Mouse (Mus musculus) midbrain, postnatal 0 days (tissue): ENCODE results near the gene Dhrs13. TPM values are rescaled to one million over a fixed set of nuclear protein-coding genes. Genes with fewer than 3 reads are reported as not detected.

ENCODE experiments used
- ATAC-seq: fragments of 200-750 bp; cut with Nextera tagmentation; 2 replicates; pipeline ENCODE4 v1.8.0; 2017; ENCODE audit warnings: moderate number of reproducible peaks, mild to moderate bottlenecking, moderate TSS enrichment, moderate library complexity; ENCODE audit not compliant: low FRiP score
- DNase-seq: peaks from one replicate; pipeline ENCODE4 v3.0.0-alpha.2; 2015; ENCODE audit warnings: low spot score
- H3K27ac ChIP-seq: fragments of 300-500 bp; sonication (generic); 2 replicates; pipeline ENCODE4 v1.5.1; 2014; ENCODE audit warnings: low read depth, mild to moderate bottlenecking, low read length, mixed read lengths
- H3K27me3 ChIP-seq: fragments of 300-500 bp; sonication (generic); 2 replicates; pipeline ENCODE4 v1.6.1; 2014; ENCODE audit warnings: low read length, control low read depth, mixed read lengths; ENCODE audit not compliant: insufficient read depth
- H3K36me3 ChIP-seq: fragments of 300-500 bp; sonication (generic); 2 replicates; pipeline ENCODE4 v1.6.1; 2014; ENCODE audit warnings: low read length, control low read depth, mixed read lengths; ENCODE audit not compliant: insufficient read depth
- H3K4me1 ChIP-seq: fragments of 300-500 bp; sonication (generic); 2 replicates; pipeline ENCODE4 v1.6.1; 2014; ENCODE audit warnings: mild to moderate bottlenecking, control low read depth, antibody characterized with exemption, low read length, mixed read lengths; ENCODE audit not compliant: insufficient read depth
- H3K4me2 ChIP-seq: fragments of 300-500 bp; sonication (generic); 2 replicates; pipeline ENCODE4 v1.6.1; 2014; ENCODE audit warnings: low read depth, mild to moderate bottlenecking, low read length, mixed read lengths; ENCODE audit not compliant: poor library complexity, severe bottlenecking
- H3K4me3 ChIP-seq: fragments of 300-500 bp; sonication (generic); 2 replicates; pipeline ENCODE4 v1.5.1; 2014; ENCODE audit warnings: low read depth, mild to moderate bottlenecking, low read length, moderate library complexity
- H3K9ac ChIP-seq: fragments of 300-500 bp; sonication (generic); replicated peaks from 2 replicates; pipeline ENCODE4 v1.6.1; 2014; ENCODE audit warnings: mild to moderate bottlenecking, low read length, moderate library complexity, mixed read lengths; ENCODE audit not compliant: poor library complexity, severe bottlenecking
- H3K9me3 ChIP-seq: fragments of 300-500 bp; sonication (generic); 2 replicates; pipeline ENCODE4 v1.6.1; 2016; ENCODE audit warnings: low read length, control low read depth
- CTCF ChIP-seq: IDR thresholded peaks from 2 replicates; pipeline ENCODE4 v1.5.1; 2016; ENCODE audit warnings: antibody characterized with exemption, mild to moderate bottlenecking
- WGBS: fragments of 180-500 bp; shearing (Covaris S2); extraction: QIAGEN DNeasy Blood & Tissue Kit; methylation state at CpG from one replicate; pipeline ENCODE4 v1.1.7; 2014; 5-methylcytosine and 5-hydroxymethylcytosine counted together
- microRNA counts: library from miRNA; unstranded; fragments of <30 nt; microRNA quantifications from one replicate; lab custom pipeline; 2015
- microRNA-seq: library from miRNA; unstranded; fragments of <30 nt; microRNA quantifications from one replicate; pipeline ENCODE4, GENCODE M21; 2016; ENCODE audit warnings: borderline number of aligned reads
- polyA plus RNA-seq: library from polyadenylated mRNA; unstranded; fragments of >200 nt; fragmentation: Nextera tagmentation; extraction: Ambion mirVana; gene quantifications from 2 replicates; pipeline ENCODE4 v1.2.1, GENCODE M21; 2015
- total RNA-seq: library from RNA; depleted of rRNA; stranded (reverse); fragments of >200 nt; gene quantifications from 2 replicates; pipeline ENCODE4 v1.2.3, GENCODE M21; 2014; rRNA removed

Dhrs13 gene
- total and polyA plus RNA-seq, 2 experiments from 2014 or later, result 61.9 to 69.3 TPM

DNA sequence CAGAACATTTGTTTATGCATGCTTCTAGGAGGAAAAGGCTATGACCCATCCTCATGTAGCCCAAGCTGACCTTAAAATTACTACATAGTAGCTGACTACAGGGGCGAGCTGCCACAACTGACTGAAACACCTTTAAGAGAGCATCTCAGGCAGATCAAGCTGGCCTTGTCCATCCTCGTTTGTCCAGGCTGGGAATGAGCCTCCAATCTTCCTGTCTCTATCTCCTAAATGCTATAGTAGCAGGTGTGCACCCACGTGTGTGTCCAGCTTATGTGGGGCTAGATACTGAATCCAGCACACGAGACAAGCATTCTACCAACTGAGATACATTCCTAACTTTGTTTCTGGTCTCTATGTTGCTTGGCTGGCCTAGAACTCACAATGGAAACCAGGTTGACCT, 42.6 kb downstream of the Dhrs13 start:
- no peak for ATAC-seq
- WGBS, result 87% methylated on average over 4 of the region's 4 CpGs

DNA sequence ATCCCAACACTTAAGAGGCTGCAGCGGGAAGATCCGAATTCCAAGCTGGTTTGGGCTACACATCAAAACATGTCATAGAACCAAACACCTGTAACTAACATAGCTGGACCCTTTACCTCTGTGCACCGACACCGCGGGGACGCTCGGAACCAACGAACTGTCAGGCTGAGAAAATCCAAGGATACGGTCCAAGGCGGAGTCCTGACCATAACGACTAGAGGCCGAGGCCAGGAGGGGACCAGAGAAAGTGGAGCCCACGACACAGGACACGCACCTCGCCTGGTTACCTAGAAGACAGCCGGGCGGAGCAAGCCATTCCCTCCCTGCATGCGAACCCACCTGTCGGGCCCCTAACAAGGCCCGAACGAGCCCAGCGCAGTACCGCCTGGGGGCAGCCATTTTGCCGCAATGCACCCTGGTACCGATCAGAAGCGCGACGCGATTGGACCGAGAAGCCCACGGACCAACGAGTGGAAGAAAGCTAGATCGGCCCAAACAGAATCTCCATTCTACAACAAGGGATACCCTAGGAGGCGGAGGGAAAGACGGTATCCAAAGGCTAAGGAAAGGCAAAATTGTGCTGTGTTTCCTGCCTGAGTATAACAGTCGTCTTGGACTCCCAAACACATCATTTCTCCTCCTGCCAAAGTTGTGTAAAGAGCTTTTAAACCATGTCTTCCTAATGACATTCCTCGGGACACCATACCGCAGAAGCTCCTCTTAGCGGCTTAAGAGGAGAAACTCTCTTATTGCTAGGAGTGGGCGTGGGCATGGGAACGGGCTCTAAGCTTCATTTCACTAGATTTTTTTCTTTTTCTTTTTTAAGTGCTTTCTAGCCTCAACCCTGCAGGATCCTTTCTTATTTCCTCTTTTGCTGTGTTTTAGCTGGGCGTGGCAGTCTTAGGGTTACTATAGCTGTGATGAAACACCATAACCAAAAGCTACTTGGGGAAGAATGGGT, 48.2 kb downstream of the Dhrs13 start, which contains the start of gene Eral1:
TSS of gene Eral1 (minus strand) at position 423 of the 961 bp plus-strand sequence.
- TF ChIP-seq CTCF, result peak; percentile 29
- peak within 1 kb of the TSS; percentile 85 for H3K4me3 ChIP-seq
- peak within 1 kb of the TSS; percentile 63 for H3K4me2 ChIP-seq
- H3K36me3 ChIP-seq, result peaks cover 14% of the 10 kb centered on the region
- WGBS, result 1% methylated on average over 42 of the region's 42 CpGs
- H3K9ac ChIP-seq, result peak within 1 kb of the TSS; percentile 91
- no peaks in the 10 kb centered on the region for H3K9me3 ChIP-seq
- H3K27me3 ChIP-seq, result no peaks in the 10 kb centered on the region
- H3K27ac ChIP-seq, result peak within 1 kb of the TSS; percentile 84
- ATAC-seq (peak; percentile 89), DNase-seq (peak; percentile 95)
- no peaks in the 10 kb centered on the region for H3K4me1 ChIP-seq

More for the DNA sequence above, 42.6 kb downstream of the Dhrs13 start:
- no peaks in the 10 kb centered on the region for H3K27me3 ChIP-seq
- H3K4me1 ChIP-seq, result no peaks in the 10 kb centered on the region
- H3K4me2 ChIP-seq, result no peak overlapping the region
- H3K27ac ChIP-seq, result no peak overlapping the region
- no peaks in the 10 kb centered on the region for H3K9me3 ChIP-seq
- DNase-seq, result no peak
- peaks cover 43% of the 10 kb centered on the region for H3K36me3 ChIP-seq
- TF ChIP-seq CTCF, result no peak
- H3K9ac ChIP-seq, result no peak overlapping the region
- H3K4me3 ChIP-seq, result no peak overlapping the region

DNA sequence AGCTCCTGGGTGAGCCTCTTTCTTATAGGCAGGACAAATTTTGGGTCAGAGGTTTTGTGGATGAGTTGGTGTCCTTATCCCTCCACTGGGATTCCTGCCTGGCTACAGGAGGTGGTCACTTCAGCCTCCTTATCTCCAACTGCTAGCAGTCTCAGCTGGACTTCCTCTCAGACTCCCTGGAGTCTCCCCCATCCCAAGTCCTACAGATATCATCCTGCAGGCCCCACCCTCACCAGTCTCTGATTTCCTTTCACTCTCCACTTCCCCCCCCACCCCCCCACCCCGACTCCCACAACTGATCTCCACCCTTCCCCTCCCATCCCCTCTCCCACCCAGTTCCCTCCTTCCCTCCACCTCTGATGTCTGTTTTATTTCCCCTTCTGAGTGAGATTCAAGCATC, 51.5 kb downstream of the Dhrs13 start:
- Histone ChIP-seq H3K9me3 (no peaks in the 10 kb centered on the region), H3K9ac (no peak overlapping the region), H3K27me3 (no peaks in the 10 kb centered on the region), H3K4me3 (no peak overlapping the region), H3K4me1 (no peaks in the 10 kb centered on the region), H3K27ac (no peak overlapping the region), H3K4me2 (no peak overlapping the region), H3K36me3 (no peaks in the 10 kb centered on the region)
- TF ChIP-seq CTCF, result no peak
- WGBS, result 18% methylated on average over 1 of the region's 1 CpGs
- DNase-seq (no peak), ATAC-seq (no peak)

DNA sequence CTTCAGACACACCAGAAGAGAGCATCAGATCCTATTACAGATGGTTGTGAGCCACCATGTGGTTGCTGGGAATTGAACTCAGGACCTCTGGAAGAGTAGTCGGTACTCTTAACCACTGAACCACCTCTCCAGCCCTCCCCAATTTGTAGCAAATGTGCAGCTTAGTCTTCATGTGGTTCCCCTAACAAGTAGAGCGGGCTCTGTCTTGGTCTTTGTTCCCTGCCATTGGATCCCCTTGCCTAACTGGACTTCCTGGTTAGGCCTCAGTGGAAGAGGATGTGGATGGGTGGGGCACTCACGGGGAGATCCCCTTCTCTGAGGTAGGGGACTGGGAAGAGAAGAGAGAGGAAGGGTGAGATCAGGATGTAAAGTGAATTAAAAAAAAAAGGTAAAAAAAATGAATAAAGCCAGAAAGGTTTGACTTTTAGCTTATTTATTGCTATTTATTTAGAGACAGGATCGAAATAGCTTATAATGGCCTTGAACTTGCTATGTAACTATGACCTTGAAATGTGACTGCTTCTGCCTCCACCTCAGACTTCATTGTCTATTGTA, 54.9 kb downstream of the Dhrs13 start:
- Histone ChIP-seq H3K9ac (no peak overlapping the region), H3K4me3 (no peak overlapping the region), H3K27ac (no peak overlapping the region), H3K9me3 (no peaks in the 10 kb centered on the region), H3K36me3 (no peaks in the 10 kb centered on the region), H3K4me2 (no peak overlapping the region), H3K27me3 (no peaks in the 10 kb centered on the region), H3K4me1 (no peaks in the 10 kb centered on the region)
- TF ChIP-seq CTCF, result no peak
- 90% methylated on average over 4 of the region's 4 CpGs for WGBS
- ATAC-seq, result no peak
- DNase-seq, result no peak

MicroRNA genes within 50 kb of the gene (microRNA counts, 519-probe panel; counts per million panel counts)
- microRNA mmu-miR-144 (lab: Ali Mortazavi, UCI), result 3,453 counts per million, percentile 74 among the panel's probes with 10 or more counts
- 3,530 counts per million, percentile 75 among the panel's probes with 10 or more counts for microRNA mmu-miR-451 (lab: Ali Mortazavi, UCI)

Small RNA genes lying within 50 kb of the gene (microRNA-seq; reads per million reads assigned to microRNA genes)
- 31.2 reads per million, percentile 32 among the genes with 10 or more reads in this experiment for gene Mir144
- gene Mir451a, result not detected
- gene Mir451b, result not detected

Other genes with a start within 250 kb of the Dhrs13 start
- gene Gm10277, start 244.5 kb upstream of the Dhrs13 start, total RNA-seq, result not detected in 2 replicates
- gene Gm10277, start 244.5 kb upstream of the Dhrs13 start, polyA plus RNA-seq, result 0.44 and 1.0 TPM in 2 replicates
- gene Pipox, start 138.2 kb upstream of the Dhrs13 start, total RNA-seq, result 3.4 and 3.6 TPM in 2 replicates
- gene Pipox, start 138.2 kb upstream of the Dhrs13 start, polyA plus RNA-seq, result 3.8 and 5.1 TPM in 2 replicates
- gene Sez6, start 101.5 kb upstream of the Dhrs13 start, total RNA-seq, result 160 and 173 TPM in 2 replicates
- gene Sez6, start 101.5 kb upstream of the Dhrs13 start, polyA plus RNA-seq, result 121 and 125 TPM in 2 replicates
- 31.6 and 53.9 TPM in 2 replicates for gene Phf12, start 49.5 kb upstream of the Dhrs13 start, total RNA-seq
- 9.3 and 9.9 TPM in 2 replicates for gene Phf12, start 49.5 kb upstream of the Dhrs13 start, polyA plus RNA-seq
- 67.3 and 87.1 TPM in 2 replicates for gene Flot2, start 5.7 kb downstream of the Dhrs13 start, total RNA-seq
- 92.7 and 97.9 TPM in 2 replicates for gene Flot2, start 5.7 kb downstream of the Dhrs13 start, polyA plus RNA-seq
- 30.7 and 39.2 TPM in 2 replicates for gene Eral1, start 48.1 kb downstream of the Dhrs13 start, total RNA-seq
- gene Eral1, start 48.1 kb downstream of the Dhrs13 start, polyA plus RNA-seq, result 26.1 and 27.4 TPM in 2 replicates
- 27.2 and 34.5 TPM in 2 replicates for gene Fam222b, start 62.4 kb downstream of the Dhrs13 start, total RNA-seq
- 28.2 and 29.1 TPM in 2 replicates for gene Fam222b, start 62.4 kb downstream of the Dhrs13 start, polyA plus RNA-seq
- 80.5 and 89.5 TPM in 2 replicates for gene Traf4, start 133.3 kb downstream of the Dhrs13 start, total RNA-seq
- gene Traf4, start 133.3 kb downstream of the Dhrs13 start, polyA plus RNA-seq, result 68.4 and 71.1 TPM in 2 replicates
- gene Nek8, start 144.4 kb downstream of the Dhrs13 start, total RNA-seq, result 7.1 and 7.6 TPM in 2 replicates
- 4.5 and 5.7 TPM in 2 replicates for gene Nek8, start 144.4 kb downstream of the Dhrs13 start, polyA plus RNA-seq
- gene Tlcd1, start 144.4 kb downstream of the Dhrs13 start, total RNA-seq, result 12.6 and 24.0 TPM in 2 replicates
- gene Tlcd1, start 144.4 kb downstream of the Dhrs13 start, polyA plus RNA-seq, result 18.1 and 25.4 TPM in 2 replicates
- 753 and 863 TPM in 2 replicates for gene Rpl23a, start 151.3 kb downstream of the Dhrs13 start, total RNA-seq
- 853 and 860 TPM in 2 replicates for gene Rpl23a, start 151.3 kb downstream of the Dhrs13 start, polyA plus RNA-seq
- 71.3 and 78.4 TPM in 2 replicates for gene Rab34, start 156.2 kb downstream of the Dhrs13 start, total RNA-seq
- 65.0 and 65.5 TPM in 2 replicates for gene Rab34, start 156.2 kb downstream of the Dhrs13 start, polyA plus RNA-seq
- gene Proca1, start 161.1 kb downstream of the Dhrs13 start, total RNA-seq, result 1.0 TPM in 2 replicates
- 3.3 and 4.8 TPM in 2 replicates for gene Proca1, start 161.1 kb downstream of the Dhrs13 start, polyA plus RNA-seq
- gene Sdf2, start 213.5 kb downstream of the Dhrs13 start, total RNA-seq, result 76.3 and 106 TPM in 2 replicates
- gene Sdf2, start 213.5 kb downstream of the Dhrs13 start, polyA plus RNA-seq, result 114 and 115 TPM in 2 replicates
- 37.4 and 37.6 TPM in 2 replicates for gene Supt6, start 213.7 kb downstream of the Dhrs13 start, total RNA-seq
- gene Supt6, start 213.7 kb downstream of the Dhrs13 start, polyA plus RNA-seq, result 19.0 and 19.4 TPM in 2 replicates
- 71.1 and 71.4 TPM in 2 replicates for gene 2610507B11Rik, start 229.5 kb downstream of the Dhrs13 start, total RNA-seq
- gene 2610507B11Rik, start 229.5 kb downstream of the Dhrs13 start, polyA plus RNA-seq, result 40.8 and 49.2 TPM in 2 replicates